Mouse (Mus musculus) monocyte, adult 59 days (primary cell): ENCODE measurements around the gene Rnase2b. TPM values are rescaled to one million over a fixed set of nuclear protein-coding genes. Genes with fewer than 3 reads are reported as not detected.

ENCODE experiments used
- total RNA-seq, 2 experiments: library from RNA; stranded (reverse); gene quantifications; one replicate each; pipeline ENCODE4 v1.2.4; 2023

The Rnase2b gene
- total RNA-seq = 1 to 10 TPM; 1.2 to 1.4 TPM

GRCm38 (mm10) chr14:51161976-51162375, at the start of gene Rnase2b:
Rnase2b (plus strand) TSS chr14:51162260.

GRCm38 (mm10) chr14:51113916-51114560, 48.0 kb upstream of the Rnase2b start, which contains the start of gene Eddm3b:
Eddm3b (plus strand) TSS chr14:51114426.

GRCm38 (mm10) chr14:51146685-51147084, 15.4 kb upstream of the Rnase2b start, which contains the start of gene Rnase1:
Rnase1 (minus strand) TSS chr14:51146785.

GRCm38 (mm10) chr14:51199098-51200023, 37.3 kb downstream of the Rnase2b start, which contains the start of gene Ang2:
Ang2 (minus strand) TSS chr14:51199148.

GRCm38 (mm10) chr14:51203115-51203514, 41.1 kb downstream of the Rnase2b start, which contains the start of gene Ear14:
Ear14 (plus strand) TSS chr14:51203391.

Other genes starting within 250 kb of the Rnase2b start
- gene Osgep, start 237.4 kb upstream of the Rnase2b start, total RNA-seq = 10 to 100 TPM; 43.9 to 48.1 TPM
- 10 to 100 TPM; 26.9 to 33.2 TPM for gene Apex1, start 237.3 kb upstream of the Rnase2b start, total RNA-seq
- gene Pip4p1, start 231.4 kb upstream of the Rnase2b start, total RNA-seq = 100 to 1,000 TPM; 146 TPM
- 10 to 100 TPM; 71.3 to 77.4 TPM for gene Pnp, start 231.2 kb upstream of the Rnase2b start, total RNA-seq
- 10 to 100 TPM; 60.0 to 85.2 TPM for gene Gm49342, start 217.7 kb upstream of the Rnase2b start, total RNA-seq
- gene Pnp2, start 206.3 kb upstream of the Rnase2b start, total RNA-seq = 1 to 10 TPM; 3.4 to 4.7 TPM
- not detected for gene Rnase10, start 154.5 kb upstream of the Rnase2b start, total RNA-seq
- gene Rnase9, start 120.4 kb upstream of the Rnase2b start, total RNA-seq = not detected
- gene Rnase11, start 112.1 kb upstream of the Rnase2b start, total RNA-seq = not detected
- gene Rnase12, start 104.6 kb upstream of the Rnase2b start, total RNA-seq = 1 to 10 TPM; 1.8 to 3.1 TPM
- not detected for gene Olfr750, start 87.8 kb upstream of the Rnase2b start, total RNA-seq
- gene Rnase4, start 71.2 kb upstream of the Rnase2b start, total RNA-seq = 10 to 100 TPM; 19.2 to 20.8 TPM
- gene Ang, start 71.1 kb upstream of the Rnase2b start, total RNA-seq = 1 to 10 TPM; 8.5 to 9.2 TPM
- not detected for gene Eddm3b, start 47.8 kb upstream of the Rnase2b start, total RNA-seq
- gene Rnase6, start 38.4 kb upstream of the Rnase2b start, total RNA-seq = 100 to 1,000 TPM; 121 to 138 TPM
- gene Rnase1, start 15.5 kb upstream of the Rnase2b start, total RNA-seq = under 1 TPM; 0.50 to 0.73 TPM
- gene Ang2, start 36.9 kb downstream of the Rnase2b start, total RNA-seq = not detected
- gene Ear14, start 41.1 kb downstream of the Rnase2b start, total RNA-seq = not detected
- gene Rnase2a, start 93.9 kb downstream of the Rnase2b start, total RNA-seq = 10 to 100 TPM; 33.8 to 34.0 TPM
- gene Gm7247, start 199.5 kb downstream of the Rnase2b start, total RNA-seq = not detected
- not detected for gene Vmn2r88, start 248.6 kb downstream of the Rnase2b start, total RNA-seq